In the genomic region with DNA sequence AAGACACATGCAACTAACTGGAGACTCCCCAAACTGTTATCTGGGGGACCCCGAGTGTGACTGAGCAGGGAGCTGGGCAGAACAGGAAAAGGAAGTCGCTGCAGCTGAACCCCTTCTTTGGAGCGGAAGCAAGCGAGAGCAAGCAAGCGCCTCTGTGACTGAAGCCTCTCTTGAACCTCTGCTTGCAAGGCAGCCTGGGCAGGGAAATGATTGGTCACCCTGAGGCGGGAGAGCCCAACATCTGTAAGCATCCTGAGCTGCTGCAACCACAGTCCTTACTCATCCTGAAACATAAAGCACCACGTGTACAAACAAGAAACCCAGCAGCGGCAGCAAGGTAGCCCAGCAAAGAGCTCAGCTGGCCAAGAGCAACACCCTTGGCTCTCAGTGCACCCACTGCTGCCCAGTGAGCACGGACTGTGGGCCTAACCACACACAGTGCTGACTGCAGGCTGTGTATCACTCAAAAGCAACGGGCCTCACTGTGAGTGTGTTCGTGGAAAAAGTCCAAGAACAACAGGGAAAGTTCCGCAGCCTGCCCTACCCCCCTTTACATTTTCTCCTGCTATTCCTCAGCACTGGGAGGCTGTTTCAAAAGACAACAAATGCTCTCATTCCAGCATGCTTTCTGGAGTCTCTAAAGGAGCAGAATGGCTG, we compare ENCODE assay signal across 8 mouse cellular contexts.
DNase-seq lines count a peak whose midpoint lies in the region; ATAC-seq lines count a peak whose summit lies in the region.

No protein-coding gene starts in this region.

- no peaks in the 10 kb centered on the region for H3K9me3 ChIP-seq in heart, embryonic 15.5 days (replicated peaks)
- no peaks in the 10 kb centered on the region for H3K9me3 ChIP-seq in limb, embryonic 10.5 days (replicated peaks)

- H3K4me3 ChIP-seq in heart, embryonic 15.5 days: no peak overlapping the region
- no peak overlapping the region for H3K4me3 ChIP-seq in limb, embryonic 10.5 days

- peaks cover 35% of the 10 kb centered on the region for H3K4me1 ChIP-seq in heart, embryonic 15.5 days (replicated peaks)
- H3K4me1 ChIP-seq in limb, embryonic 10.5 days: peaks cover 18% of the 10 kb centered on the region

- DNase-seq in frontal cortex, postnatal 25 days (ENCODE audit: low spot score in 2 of 2): no peak
- DNase-seq in embryo, embryonic 11 days: peak; percentile 24
- no peak for DNase-seq in limb, embryonic 10.5 days (ENCODE audit: low spot score)
- no peak for DNase-seq in adrenal gland, postnatal 25 days
- no peak for DNase-seq in frontal cortex, postnatal 10 days (ENCODE audit: low spot score in 2 of 2)

- WGBS in heart, embryonic 15.5 days: 36% methylated on average over 12 of the region's 12 CpGs
- 59% methylated on average over 12 of the region's 12 CpGs for WGBS in limb, embryonic 10.5 days

- H3K27me3 ChIP-seq in heart, embryonic 15.5 days: no peaks in the 10 kb centered on the region
- H3K27me3 ChIP-seq in limb, embryonic 10.5 days (ENCODE audit: low read depth, poor library complexity, severe bottlenecking): no peaks in the 10 kb centered on the region

- H3K9ac ChIP-seq in heart, embryonic 15.5 days: no peak overlapping the region

- ATAC-seq in frontal cortex, adult (ENCODE audit: low TSS enrichment): 0 out of 2 replicates have a peak, but pooled peaks have one; percentile 27
- peak; percentile 82 for ATAC-seq in heart, embryonic 15.5 days (replicated peaks; ENCODE audit: insufficient number of reproducible peaks, insufficient read depth, low FRiP score, low read depth)
- ATAC-seq in monocyte, adult 5-6 weeks (replicated peaks; ENCODE audit: insufficient number of reproducible peaks, low FRiP score, low TSS enrichment, poor library complexity, severe bottlenecking): 0 out of 2 replicates have a peak, but pooled peaks have one; percentile 25

- H3K36me3 ChIP-seq in heart, embryonic 15.5 days: no peaks in the 10 kb centered on the region
- H3K36me3 ChIP-seq in limb, embryonic 10.5 days: no peaks in the 10 kb centered on the region

- H3K4me2 ChIP-seq in heart, embryonic 15.5 days: no peak overlapping the region

- peak overlapping the region; percentile 82 for H3K27ac ChIP-seq in heart, embryonic 15.5 days
- peak overlapping the region; percentile 72; the same call in 1 of the 2 replicates for H3K27ac ChIP-seq in limb, embryonic 10.5 days

Comparison
In these comparisons a context has a peak if more than half of its experiments do, and no peak if none do; other contexts are left out.
1. ATAC-seq: peak in every context shown above with its lines; median percentile 82 in heart, embryonic 15.5 days; 27 in frontal cortex, adult; 25 in monocyte, adult 5-6 weeks.